Comparison of ENCODE assay signal across 11 mouse cellular contexts in genomic region chr16:23517754-23518566, GRCm38 (mm10). TPM values are rescaled to one million over a fixed set of nuclear protein-coding genes. Genes with fewer than 3 reads are reported as not detected.
DNase-seq lines count a peak whose midpoint lies in the region; ATAC-seq and TF ChIP-seq lines count a peak whose summit lies in the region.
"Had no signal": no experiment of that assay in that cellular context is flagged by ENCODE, and none has a peak within 500 bp of the region (broad histone marks: within the 10 kb centered on the region; RNA-seq: fewer than 3 reads in every experiment).

No protein-coding gene starts in this region.

- DNase-seq in adrenal gland, adult 8-10 months: peak; percentile 37
- DNase-seq in adrenal gland, postnatal 4 days (ENCODE audit: low spot score in 2 of 2): no peak
- no peak for DNase-seq in kidney, postnatal 10 days
- DNase-seq in right cerebral cortex, postnatal 25 days: no peak
- DNase-seq: cerebellum, adult 18-20 months had no signal

- 0 out of 2 replicates have a peak overlapping the region, but pooled peaks have one; percentile 4 for H3K27ac ChIP-seq in kidney, embryonic 16.5 days (ENCODE audit: low read length)
- peak overlapping the region; percentile 79 for H3K27ac ChIP-seq in forebrain, embryonic 12.5 days
- peak overlapping the region; percentile 74 for H3K27ac ChIP-seq in liver, embryonic 16.5 days (ENCODE audit: low read length)
- no peak overlapping the region for H3K27ac ChIP-seq in intestine, postnatal 0 days (ENCODE audit: low read depth, low read length)
- H3K27ac ChIP-seq: limb, embryonic 12.5 days had no signal

- H3K9me3 ChIP-seq in kidney, embryonic 16.5 days (ENCODE audit: low read length): no peaks in the 10 kb centered on the region
- H3K9me3 ChIP-seq in forebrain, embryonic 12.5 days: no peaks in the 10 kb centered on the region
- H3K9me3 ChIP-seq in liver, embryonic 16.5 days (replicated peaks; ENCODE audit: control insufficient read depth, low read length): no peaks in the 10 kb centered on the region
- H3K9me3 ChIP-seq in intestine, postnatal 0 days (ENCODE audit: control insufficient read depth): no peaks in the 10 kb centered on the region
- H3K9me3 ChIP-seq: limb, embryonic 12.5 days had no signal

- no peak overlapping the region for H3K9ac ChIP-seq in kidney, embryonic 16.5 days (replicated peaks; ENCODE audit: low read length)
- peak overlapping the region; percentile 46 for H3K9ac ChIP-seq in forebrain, embryonic 12.5 days
- H3K9ac ChIP-seq in liver, embryonic 16.5 days (ENCODE audit: low read depth, low read length): 0 out of 2 replicates have a peak overlapping the region, but pooled peaks have one; percentile 22
- no peak overlapping the region for H3K9ac ChIP-seq in intestine, postnatal 0 days (ENCODE audit: low read depth, low read length)
- H3K9ac ChIP-seq: limb, embryonic 12.5 days had no signal

- H3K4me1 ChIP-seq in kidney, embryonic 16.5 days (ENCODE audit: insufficient read depth, low read length): peaks cover 48% of the 10 kb centered on the region
- H3K4me1 ChIP-seq in forebrain, embryonic 12.5 days: peaks cover 61% of the 10 kb centered on the region
- peaks cover 4% of the 10 kb centered on the region; the same call in 1 of the 2 replicates for H3K4me1 ChIP-seq in liver, embryonic 16.5 days (ENCODE audit: control insufficient read depth, low read depth, low read length)
- no peaks in the 10 kb centered on the region for H3K4me1 ChIP-seq in intestine, postnatal 0 days (replicated peaks; ENCODE audit: control insufficient read depth, insufficient read depth, low read length)

- TF ChIP-seq CTCF in intestine, postnatal 0 days (IDR thresholded peaks at IDR 0.05; ENCODE audit: low read depth): no peak

- ATAC-seq in kidney, embryonic 16.5 days (ENCODE audit: low FRiP score, low TSS enrichment): no peak
- ATAC-seq in forebrain, embryonic 12.5 days (ENCODE audit: low FRiP score): peak; percentile 31; the same call in 1 of the 2 replicates
- peak; percentile 71 for ATAC-seq in liver, embryonic 16.5 days (ENCODE audit: low read depth)
- no peak for ATAC-seq in intestine, postnatal 0 days

- no peak overlapping the region for H3K4me3 ChIP-seq in kidney, embryonic 16.5 days (ENCODE audit: low read length)
- H3K4me3 ChIP-seq in forebrain, embryonic 12.5 days (replicated peaks): peak overlapping the region; percentile 14; the same call in 1 of the 2 replicates
- H3K4me3 ChIP-seq in liver, embryonic 16.5 days (ENCODE audit: low read depth, low read length): no peak overlapping the region; the same call in 1 of the 2 replicates
- H3K4me3 ChIP-seq in intestine, postnatal 0 days (ENCODE audit: low read depth, low read length): no peak overlapping the region
- H3K4me3 ChIP-seq: limb, embryonic 12.5 days had no signal

- WGBS in kidney, embryonic 16.5 days: 54% methylated on average over 20 of the region's 20 CpGs
- 72% methylated on average over 20 of the region's 20 CpGs for WGBS in forebrain, embryonic 12.5 days
- WGBS in liver, embryonic 16.5 days (ENCODE audit: insufficient replicate concordance): 57% methylated on average over 20 of the region's 20 CpGs
- 65% methylated on average over 20 of the region's 20 CpGs for WGBS in intestine, postnatal 0 days

- H3K4me2 ChIP-seq in kidney, embryonic 16.5 days (replicated peaks; ENCODE audit: low read depth, low read length): no peak overlapping the region
- H3K4me2 ChIP-seq in forebrain, embryonic 12.5 days: peak overlapping the region; percentile 69
- peak overlapping the region; percentile 28 for H3K4me2 ChIP-seq in liver, embryonic 16.5 days (ENCODE audit: low read depth, low read length)
- no peak overlapping the region for H3K4me2 ChIP-seq in intestine, postnatal 0 days (replicated peaks; ENCODE audit: low read depth)
- H3K4me2 ChIP-seq: limb, embryonic 12.5 days had no signal

- H3K27me3 ChIP-seq in kidney, embryonic 16.5 days (ENCODE audit: insufficient read depth, low read length): peaks cover 7% of the 10 kb centered on the region; the same call in 1 of the 2 replicates
- no peaks in the 10 kb centered on the region for H3K27me3 ChIP-seq in forebrain, embryonic 12.5 days
- H3K27me3 ChIP-seq in liver, embryonic 16.5 days (ENCODE audit: control insufficient read depth, insufficient read depth, low read depth, low read length): no peaks in the 10 kb centered on the region
- no peaks in the 10 kb centered on the region for H3K27me3 ChIP-seq in intestine, postnatal 0 days (replicated peaks; ENCODE audit: control insufficient read depth, insufficient read depth, low read length)
- H3K27me3 ChIP-seq: Patski had no signal

- no peaks in the 10 kb centered on the region for H3K36me3 ChIP-seq in kidney, embryonic 16.5 days (ENCODE audit: insufficient read depth, low read length)
- peaks cover 9% of the 10 kb centered on the region; the same call in 1 of the 2 replicates for H3K36me3 ChIP-seq in forebrain, embryonic 12.5 days (replicated peaks)
- no peaks in the 10 kb centered on the region; the same call in 1 of the 2 replicates for H3K36me3 ChIP-seq in liver, embryonic 16.5 days (ENCODE audit: control insufficient read depth, insufficient read depth)
- no peaks in the 10 kb centered on the region for H3K36me3 ChIP-seq in intestine, postnatal 0 days (ENCODE audit: control insufficient read depth, insufficient read depth)
- H3K36me3 ChIP-seq: limb, embryonic 12.5 days had no signal

RNA-seq across cellular contexts. Expression of gene Rtp4, which starts 2.1 kb away (rescaled TPM):
- 10 to 100 TPM in 2 of 4 experiments, 1 to 10 TPM in 2; 8.4 to 11.8 (median 9.9) TPM for total RNA-seq in adrenal gland, adult 8-10 months (2022)
- 1 to 10 TPM; 8.3 to 9.4 TPM for total RNA-seq in adrenal gland, postnatal 4 days (2021)
- 6.7 and 8.4 TPM in 2 replicates for polyA plus RNA-seq in kidney, embryonic 16.5 days (2015; fragmentation: Nextera tagmentation; extraction: Ambion mirVana)
- 2.0 and 2.5 TPM in 2 replicates for polyA plus RNA-seq in forebrain, embryonic 12.5 days (2016; fragmentation: Nextera tagmentation; extraction: Ambion mirVana)
- 5.6 and 6.5 TPM in 2 replicates for polyA plus RNA-seq in liver, embryonic 16.5 days (2015; fragmentation: Nextera tagmentation; extraction: Ambion mirVana)
- polyA plus RNA-seq in intestine, postnatal 0 days (2015; fragmentation: Nextera tagmentation; extraction: Ambion mirVana): 99.8 and 112 TPM in 2 replicates

RNA-seq across cellular contexts. Expression of gene Masp1, which starts 2.7 kb away (rescaled TPM):
- 100 to 1,000 TPM in 2 of 4 experiments, 10 to 100 TPM in 1, 1 to 10 TPM in 1; 5.1 to 115 (median 61.8) TPM for total RNA-seq in adrenal gland, adult 8-10 months (2022)
- total RNA-seq in adrenal gland, postnatal 4 days (2021): 10 to 100 TPM; 76.5 to 89.9 TPM
- polyA plus RNA-seq in kidney, embryonic 16.5 days (2015; fragmentation: Nextera tagmentation; extraction: Ambion mirVana): 7.6 and 8.0 TPM in 2 replicates
- polyA plus RNA-seq in forebrain, embryonic 12.5 days (2016; fragmentation: Nextera tagmentation; extraction: Ambion mirVana): 37.1 and 42.4 TPM in 2 replicates
- 26.5 and 30.8 TPM in 2 replicates for polyA plus RNA-seq in liver, embryonic 16.5 days (2015; fragmentation: Nextera tagmentation; extraction: Ambion mirVana)
- 1.4 TPM in 2 replicates for polyA plus RNA-seq in intestine, postnatal 0 days (2015; fragmentation: Nextera tagmentation; extraction: Ambion mirVana)

Comparison
In these comparisons a context has a peak if more than half of its experiments do, and no peak if none do; other contexts are left out.
1. ATAC-seq: peak in forebrain, embryonic 12.5 days (single experiment) and liver, embryonic 16.5 days (single experiment); none in kidney, embryonic 16.5 days (single experiment) and intestine, postnatal 0 days (single experiment).
2. H3K4me2 ChIP-seq: peak in forebrain, embryonic 12.5 days (single experiment) and liver, embryonic 16.5 days (single experiment); none in kidney, embryonic 16.5 days (single experiment) and intestine, postnatal 0 days (single experiment).
3. H3K9ac ChIP-seq: peak in forebrain, embryonic 12.5 days (single experiment) and liver, embryonic 16.5 days (single experiment); none in kidney, embryonic 16.5 days (single experiment) and intestine, postnatal 0 days (single experiment).
4. RNA of gene Rtp4, which starts 2.1 kb away (polyA plus RNA-seq): 99.8 to 112 TPM in intestine, postnatal 0 days; 6.7 to 8.4 TPM in kidney, embryonic 16.5 days, 5.6 to 6.5 TPM in liver, embryonic 16.5 days and 2.0 to 2.5 TPM in forebrain, embryonic 12.5 days; every median in the first group is over 10 times any median in the second.